Mouse (Mus musculus): ENCODE data around the gene Uimc1.

DNA sequence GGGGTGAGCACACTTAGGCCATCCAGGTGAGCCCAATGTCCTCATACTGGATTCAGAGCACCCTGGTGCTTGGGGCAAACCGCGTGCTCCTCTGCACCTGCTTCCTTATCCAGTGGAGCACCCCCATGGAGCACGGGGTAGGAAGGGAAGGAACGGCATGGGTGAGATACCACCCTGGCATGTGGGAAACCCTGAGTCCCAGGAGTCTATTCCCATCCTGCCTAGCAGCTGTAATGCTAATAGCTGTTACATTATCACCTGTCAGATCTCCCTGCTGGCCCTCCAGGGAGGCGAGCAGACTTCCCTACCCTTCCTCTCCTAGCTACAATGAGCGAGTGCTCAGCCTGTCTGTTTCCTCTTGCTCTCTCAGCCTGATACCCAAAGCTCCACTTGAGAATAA is 104.9 kb downstream of the Uimc1 start:
- TF ChIP-seq CTCF (IDR thresholded peaks at IDR 0.05; ENCODE audit: extremely low read depth, insufficient read length, insufficient replicate concordance, low read depth, low read length) (no peak), POLR2A (IDR thresholded peaks at IDR 0.05; ENCODE audit: low read depth, low read length) (no peak)
